Mouse (Mus musculus): ENCODE measurements around the gene Ivns1abp. TPM values are rescaled to one million over a fixed set of nuclear protein-coding genes. Genes with fewer than 3 reads are reported as not detected.

Ivns1abp gene
- total and polyA plus RNA-seq, 3 experiments = 77.6 to 216 (median 197) TPM

DNA sequence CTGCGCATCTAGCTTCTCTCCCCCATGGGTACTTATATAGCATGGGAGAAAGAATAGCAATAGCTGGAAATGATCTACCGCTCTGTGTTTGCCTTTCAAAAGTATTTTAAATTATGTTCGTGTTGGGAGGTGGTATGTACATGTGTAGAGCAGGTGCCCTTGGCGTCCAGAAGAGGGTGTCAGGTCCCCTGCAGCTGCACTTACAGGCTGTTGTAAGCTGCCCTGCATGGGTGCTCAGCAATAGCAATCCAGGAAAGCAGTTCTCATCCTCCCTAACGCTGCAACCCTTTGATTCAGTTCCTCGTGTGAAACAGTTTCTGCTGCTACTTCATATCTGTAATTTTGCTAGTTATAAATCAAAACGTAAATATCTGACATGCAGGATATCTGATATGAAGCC is 14.7 kb upstream of the Ivns1abp start:
- in situ Hi-C loops (cut with MboI; ENCODE audit: low pct_ligation_motif_present, low pct_unique_long_range_greater_than_20kb, low sequenced_read_pairs) (no loop called here), dilution Hi-C loops (cut with MboI; ENCODE audit: extremely low pct_ligation_motif_present, extremely low pct_unique_long_range_greater_than_20kb, low sequenced_read_pairs) (no loop called here)
- Histone ChIP-seq H3K36me3 (replicated peaks in 1 of 2; ENCODE audit: control insufficient read depth in 1 of 2, insufficient read depth in 1 of 2, low read length in 1 of 2) (no peaks in the 10 kb centered on the region), H3K79me2 (replicated peaks; ENCODE audit: control insufficient read depth, extremely low read depth, insufficient read depth, poor library complexity, severe bottlenecking) (no peaks in the 10 kb centered on the region), H3K9me3 (replicated peaks; ENCODE audit: low read length) (no peaks in the 10 kb centered on the region), H3K4me2 (ENCODE audit: insufficient read depth, low read depth, poor library complexity, severe bottlenecking) (no peak overlapping the region), H3K27ac (ENCODE audit: insufficient read depth, low read depth) (no peak overlapping the region), H3K4me3 (replicated peaks in 1 of 3; ENCODE audit: low read depth in 2 of 3, low read length in 2 of 3, poor library complexity in 1 of 3) (no peak overlapping the region), H3K4me1 (ENCODE audit: control insufficient read depth in 1 of 2, insufficient read depth in 2 of 2) (peaks cover 0 to 21% of the 10 kb centered on the region in 2 experiments; a peak in 1 of 4 replicates), H3K9ac (ENCODE audit: insufficient read depth, low read depth) (no peak overlapping the region), H3K27me3 (replicated peaks) (no peaks in the 10 kb centered on the region)
- TF ChIP-seq UBTF (IDR thresholded peaks at IDR 0.05; ENCODE audit: low read depth, low read length) (no peak), ZC3H11A (IDR thresholded peaks at IDR 0.05; ENCODE audit: low read depth, low read length) (no peak), MEF2A (IDR thresholded peaks at IDR 0.05; ENCODE audit: borderline replicate concordance, low read depth, low read length) (no peak), POLR2A (IDR thresholded peaks at IDR 0.05; ENCODE audit: low read depth, low read length) (no peak), POLR2AphosphoS2 (IDR thresholded peaks at IDR 0.05; ENCODE audit: low read depth, low read length) (no peak), CTCF (conservative IDR thresholded peaks at IDR 0.05 in 1 of 2, IDR thresholded peaks at IDR 0.05 in 1 of 2; ENCODE audit: low read depth in 2 of 2, low read length in 2 of 2) (no peak), USF2 (conservative IDR thresholded peaks at IDR 0.05; ENCODE audit: low read depth, low read length) (no peak), ZMIZ1 (IDR thresholded peaks at IDR 0.05; ENCODE audit: low read depth, low read length) (no peak), CHD1 (IDR thresholded peaks at IDR 0.05; ENCODE audit: low read depth, low read length) (no peak), NELFE (IDR thresholded peaks at IDR 0.05; ENCODE audit: low read depth, low read length) (no peak)
- no peak for DNase-seq (ENCODE audit: extremely low read depth)

DNA sequence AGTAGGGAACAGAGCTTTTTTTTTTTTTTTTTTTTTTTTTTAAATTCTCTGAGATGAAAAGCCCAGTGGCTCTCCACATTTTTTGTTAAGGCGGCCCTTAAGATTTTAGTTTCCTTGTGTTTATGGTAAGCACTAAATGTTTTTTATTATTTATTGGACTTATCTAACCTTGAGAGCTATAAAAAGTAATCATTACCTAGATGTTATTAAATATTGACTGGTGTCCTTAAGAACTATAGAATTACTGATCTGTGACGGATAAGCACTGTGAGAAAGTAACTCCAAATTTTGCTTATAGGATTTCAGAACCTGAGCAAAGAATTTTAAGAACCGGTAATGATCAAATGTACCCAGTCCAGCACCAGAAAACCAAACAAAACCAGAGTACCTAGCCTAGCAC is 11.5 kb upstream of the Ivns1abp start:
- TF ChIP-seq MAX (IDR thresholded peaks at IDR 0.05; ENCODE audit: low read length) = no peak
- no peak for TF ChIP-seq TBP (conservative IDR thresholded peaks at IDR 0.05; ENCODE audit: low read depth, low read length)
- TF ChIP-seq RCOR1 (conservative IDR thresholded peaks at IDR 0.05; ENCODE audit: low read depth, low read length) = no peak
- no peak for TF ChIP-seq JUN (IDR thresholded peaks at IDR 0.05; ENCODE audit: insufficient read depth, low read depth, low read length)
- no peak for TF ChIP-seq E2F4 (IDR thresholded peaks at IDR 0.05; ENCODE audit: insufficient replicate concordance, low read depth, low read length)
- TF ChIP-seq NELFE (IDR thresholded peaks at IDR 0.05; ENCODE audit: low read depth, low read length) = no peak
- TF ChIP-seq POLR2AphosphoS2 (IDR thresholded peaks at IDR 0.05; ENCODE audit: low read depth, low read length) = no peak
- TF ChIP-seq TCF12 (IDR thresholded peaks at IDR 0.05; ENCODE audit: low read depth, low read length) = no peak
- TF ChIP-seq MAFK (IDR thresholded peaks at IDR 0.05; ENCODE audit: insufficient replicate concordance, low read length) = no peak
- no peak for TF ChIP-seq USF1 (IDR thresholded peaks at IDR 0.05; ENCODE audit: low read depth, low read length)
- no peak for TF ChIP-seq USF2 (conservative IDR thresholded peaks at IDR 0.05; ENCODE audit: low read depth, low read length)
- no peak for TF ChIP-seq POLR2A (IDR thresholded peaks at IDR 0.05; ENCODE audit: low read depth, low read length)
- TF ChIP-seq NRF1 (IDR thresholded peaks at IDR 0.05; ENCODE audit: low read depth, low read length) = no peak
- TF ChIP-seq ZKSCAN1 (IDR thresholded peaks at IDR 0.05; ENCODE audit: borderline replicate concordance, low read depth, low read length) = no peak
- no peak for TF ChIP-seq ZC3H11A (IDR thresholded peaks at IDR 0.05; ENCODE audit: low read depth, low read length)
- TF ChIP-seq MYC (IDR thresholded peaks at IDR 0.05; ENCODE audit: low read depth, low read length) = no peak
- TF ChIP-seq CTCF (conservative IDR thresholded peaks at IDR 0.05 in 1 of 2, IDR thresholded peaks at IDR 0.05 in 1 of 2; ENCODE audit: low read depth in 2 of 2, low read length in 2 of 2) = no peak
- no peak for TF ChIP-seq CHD1 (IDR thresholded peaks at IDR 0.05; ENCODE audit: low read depth, low read length)
- Histone ChIP-seq H3K4me3 (replicated peaks in 1 of 3; ENCODE audit: low read depth in 2 of 3, low read length in 2 of 3, poor library complexity in 1 of 3) (no peak overlapping the region), H3K9me3 (replicated peaks; ENCODE audit: low read length) (no peaks in the 10 kb centered on the region), H3K36me3 (replicated peaks in 1 of 2; ENCODE audit: control insufficient read depth in 1 of 2, insufficient read depth in 1 of 2, low read length in 1 of 2) (no peaks in the 10 kb centered on the region), H3K4me2 (ENCODE audit: insufficient read depth, low read depth, poor library complexity, severe bottlenecking) (no peak overlapping the region), H3K27ac (ENCODE audit: insufficient read depth, low read depth) (no peak overlapping the region), H3K4me1 (ENCODE audit: control insufficient read depth in 1 of 2, insufficient read depth in 2 of 2) (peaks cover 0 to 15% of the 10 kb centered on the region in 2 experiments; a peak in 1 of 4 replicates), H3K9ac (ENCODE audit: insufficient read depth, low read depth) (no peak overlapping the region), H3K79me2 (replicated peaks; ENCODE audit: control insufficient read depth, extremely low read depth, insufficient read depth, poor library complexity, severe bottlenecking) (no peaks in the 10 kb centered on the region), H3K27me3 (replicated peaks) (no peaks in the 10 kb centered on the region)
- in situ Hi-C loops (cut with MboI; ENCODE audit: low pct_ligation_motif_present, low pct_unique_long_range_greater_than_20kb, low sequenced_read_pairs) = no loop called here
- DNase-seq (ENCODE audit: extremely low read depth) = no peak
- dilution Hi-C loops (cut with MboI; ENCODE audit: extremely low pct_ligation_motif_present, extremely low pct_unique_long_range_greater_than_20kb, low sequenced_read_pairs) = no loop called here
